Mouse (Mus musculus) stomach, embryonic 14.5 days (tissue): Measurements from ENCODE around the gene Dnttip1. TPM values are rescaled to one million over a fixed set of nuclear protein-coding genes. Genes with fewer than 3 reads are reported as not detected.
A peak's percentile ranks its signal among the peaks of the same experiment; 100 is the strongest.

Experiments
- ATAC-seq: fragments of 200-750 bp; cut with Nextera tagmentation; 2 replicates; pipeline ENCODE4 v1.8.0; 2017; ENCODE audit warnings: low read depth, moderate TSS enrichment; ENCODE audit not compliant: insufficient number of reproducible peaks, insufficient read depth, low FRiP score
- H3K27ac ChIP-seq: fragments of 300-500 bp; sonication (generic); 2 replicates; pipeline ENCODE4 v1.5.1; 2014; ENCODE audit warnings: mild to moderate bottlenecking, low read length, moderate library complexity, mixed read lengths
- H3K27me3 ChIP-seq: fragments of 300-500 bp; sonication (generic); 2 replicates; pipeline ENCODE4 v1.6.1; 2014; ENCODE audit warnings: low read length, control low read depth, mixed read lengths; ENCODE audit not compliant: control insufficient read depth, insufficient read depth
- H3K36me3 ChIP-seq: fragments of 300-500 bp; sonication (generic); 2 replicates; pipeline ENCODE4 v1.6.1; 2014; ENCODE audit warnings: mild to moderate bottlenecking, control low read depth, low read length, moderate library complexity, mixed read lengths; ENCODE audit not compliant: control insufficient read depth, insufficient read depth
- H3K4me1 ChIP-seq: fragments of 300-500 bp; sonication (generic); 2 replicates; pipeline ENCODE4 v1.6.1; 2014; ENCODE audit warnings: low read length, control low read depth, mixed read lengths; ENCODE audit not compliant: control insufficient read depth, insufficient read depth
- H3K4me2 ChIP-seq: fragments of 300-500 bp; sonication (generic); replicated peaks from 2 replicates; pipeline ENCODE4 v1.6.1; 2014; ENCODE audit warnings: low read depth, low read length, control low read depth
- H3K4me3 ChIP-seq: fragments of 300-500 bp; sonication (generic); 2 replicates; pipeline ENCODE4 v1.5.1; 2014; ENCODE audit warnings: low read depth, low read length, control low read depth
- H3K9ac ChIP-seq: fragments of 300-500 bp; sonication (generic); replicated peaks from 2 replicates; pipeline ENCODE4 v1.6.1; 2014; ENCODE audit warnings: low read depth, mild to moderate bottlenecking, control low read depth, low read length, moderate library complexity, mixed read lengths
- H3K9me3 ChIP-seq: fragments of 300-500 bp; sonication (generic); 2 replicates; pipeline ENCODE4 v1.6.1; 2016; ENCODE audit warnings: low read depth, low read length, control low read depth; ENCODE audit not compliant: control insufficient read depth
- WGBS: fragments of 180-500 bp; shearing (Covaris S2); extraction: QIAGEN DNeasy Blood & Tissue Kit; methylation state at CpG from one replicate; pipeline ENCODE4 v1.1.7; 2014; 5-methylcytosine and 5-hydroxymethylcytosine counted together
- polyA plus RNA-seq: library from polyadenylated mRNA; unstranded; fragments of >200 nt; fragmentation: Nextera tagmentation; extraction: Ambion mirVana; gene quantifications from 2 replicates; pipeline ENCODE4 v1.2.1, GENCODE M21; 2014

Dnttip1 gene
- polyA plus RNA-seq, 1 experiment from 2014 or later = 69.8 TPM

DNA sequence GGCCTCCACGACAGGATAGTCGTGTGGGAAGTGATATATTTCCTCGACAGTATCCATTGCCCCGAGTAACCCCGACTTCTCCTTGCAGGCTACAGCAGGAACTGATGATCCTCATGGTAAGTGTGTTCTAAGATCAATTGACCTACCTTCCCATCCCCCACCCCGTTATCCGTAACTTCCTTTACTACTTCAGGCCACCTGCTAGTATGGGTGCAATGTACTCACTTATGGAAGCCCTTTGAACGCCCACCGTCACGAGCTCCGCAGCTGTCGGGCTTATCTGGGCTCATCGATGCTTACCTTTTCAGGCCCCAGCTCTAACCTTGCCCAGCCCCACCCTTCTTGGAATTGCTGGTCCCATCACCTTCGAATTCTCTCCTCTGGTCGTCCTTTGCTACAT lies 24.5 kb downstream of the Dnttip1 start:
- H3K4me3 ChIP-seq = peak overlapping the region; percentile 87
- H3K9me3 ChIP-seq = no peaks in the 10 kb centered on the region
- H3K27ac ChIP-seq = no peak overlapping the region
- H3K4me2 ChIP-seq = peak overlapping the region; percentile 84
- H3K27me3 ChIP-seq = no peaks in the 10 kb centered on the region
- WGBS = 4% methylated on average over 15 of the region's 15 CpGs
- peak overlapping the region; percentile 80 for H3K9ac ChIP-seq
- H3K4me1 ChIP-seq = peaks cover 17% of the 10 kb centered on the region
- H3K36me3 ChIP-seq = peaks cover 46% of the 10 kb centered on the region
- ATAC-seq = no peak

- Histone ChIP-seq H3K9ac (peak overlapping the region; percentile 80), H3K4me1 (peaks cover 17% of the 10 kb centered on the region), H3K4me2 (peak overlapping the region; percentile 84), H3K9me3 (no peaks in the 10 kb centered on the region), H3K27me3 (no peaks in the 10 kb centered on the region), H3K4me3 (peak overlapping the region; percentile 87), H3K27ac (no peak overlapping the region), H3K36me3 (peaks cover 38% of the 10 kb centered on the region)
- WGBS = 62% methylated on average over 8 of the region's 8 CpGs
- no peak for ATAC-seq
These were observed 25.3 kb downstream of the Dnttip1 start for GRCm38 (mm10) chr2:164771123-164771522.

DNA sequence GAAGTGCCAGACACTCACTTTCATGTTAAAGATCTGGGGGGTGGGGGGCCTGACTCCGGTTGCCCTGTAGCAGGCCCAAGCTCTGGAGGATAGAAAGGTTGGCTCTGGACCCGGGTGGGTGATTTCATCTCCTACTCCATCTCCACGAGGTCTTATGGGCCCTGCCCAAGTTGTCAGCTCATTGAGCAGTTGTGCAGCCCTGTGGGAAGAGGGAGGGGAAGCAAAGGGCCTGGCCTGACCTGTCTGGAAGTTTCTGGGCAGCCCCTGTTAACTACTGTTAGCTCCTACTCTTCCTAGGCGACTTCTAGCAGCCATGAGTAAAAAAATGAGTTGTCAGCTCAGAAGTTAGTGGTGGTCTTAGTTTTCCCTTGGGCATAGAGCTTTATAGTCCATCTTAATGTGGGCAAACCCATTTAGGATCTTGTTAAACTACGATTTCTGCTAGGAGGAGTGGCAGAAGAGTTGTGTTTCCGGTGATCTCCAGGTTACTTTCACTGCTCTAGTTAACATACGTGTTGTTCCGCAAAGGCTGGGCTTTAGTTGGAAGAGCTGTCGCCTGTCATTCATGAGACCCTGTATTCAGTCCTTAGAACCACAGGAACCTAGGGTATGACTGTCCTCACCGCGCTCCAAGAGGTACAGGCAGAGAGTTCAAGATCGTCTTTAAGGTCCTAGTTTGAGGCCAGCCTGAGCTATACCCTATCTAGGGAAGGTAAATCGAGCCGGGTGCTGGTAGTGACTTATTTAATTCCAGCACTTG lies 27.6 kb downstream of the Dnttip1 start:
- H3K36me3 ChIP-seq = peaks cover 21% of the 10 kb centered on the region
- no peak overlapping the region for H3K9ac ChIP-seq
- no peaks in the 10 kb centered on the region for H3K9me3 ChIP-seq
- 77% methylated on average over 14 of the region's 14 CpGs for WGBS
- H3K4me1 ChIP-seq = peaks cover 17% of the 10 kb centered on the region
- ATAC-seq = no peak
- H3K4me3 ChIP-seq = no peak overlapping the region
- H3K27ac ChIP-seq = no peak overlapping the region
- no peaks in the 10 kb centered on the region for H3K27me3 ChIP-seq
- H3K4me2 ChIP-seq = no peak overlapping the region

DNA sequence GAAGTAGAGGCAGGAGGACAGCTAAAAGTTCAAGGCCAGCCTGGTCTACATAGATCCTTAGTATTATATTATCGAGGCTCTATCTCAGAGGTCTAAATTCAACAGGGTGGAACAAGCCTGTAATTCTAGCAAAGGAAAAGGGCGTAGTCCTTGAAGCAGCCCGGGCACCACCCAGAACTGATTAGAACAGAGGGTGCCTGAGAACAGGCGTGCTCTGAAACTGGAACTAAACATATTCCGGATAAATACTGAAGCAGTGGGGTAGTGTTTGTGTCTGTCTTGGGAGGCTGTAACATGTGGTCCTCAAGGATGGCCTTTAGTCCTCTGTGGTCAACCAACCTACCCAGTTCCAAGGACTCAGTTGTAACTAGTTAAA lies 28.2 kb downstream of the Dnttip1 start:
- Histone ChIP-seq H3K36me3 (peaks cover 21% of the 10 kb centered on the region), H3K9ac (no peak overlapping the region), H3K4me1 (peaks cover 17% of the 10 kb centered on the region), H3K4me3 (no peak overlapping the region), H3K9me3 (no peaks in the 10 kb centered on the region), H3K4me2 (no peak overlapping the region), H3K27me3 (no peaks in the 10 kb centered on the region), H3K27ac (no peak overlapping the region)
- WGBS = 76% methylated on average over 5 of the region's 5 CpGs
- no peak for ATAC-seq

GRCm38 (mm10) chr2:164776130-164776529 lies 30.3 kb downstream of the Dnttip1 start:
- Histone ChIP-seq H3K9ac (no peak overlapping the region), H3K4me3 (no peak overlapping the region), H3K4me2 (no peak overlapping the region), H3K9me3 (no peaks in the 10 kb centered on the region), H3K4me1 (peaks cover 10% of the 10 kb centered on the region), H3K36me3 (peaks cover 18% of the 10 kb centered on the region), H3K27ac (no peak overlapping the region), H3K27me3 (no peaks in the 10 kb centered on the region)
- no peak for ATAC-seq
- WGBS = 82% methylated on average over 6 of the region's 6 CpGs

GRCm38 (mm10) chr2:164776801-164777200 lies 31.0 kb downstream of the Dnttip1 start:
- ATAC-seq = no peak
- Histone ChIP-seq H3K27ac (no peak overlapping the region), H3K4me1 (peaks cover 3% of the 10 kb centered on the region), H3K4me2 (no peak overlapping the region), H3K9ac (no peak overlapping the region), H3K27me3 (no peaks in the 10 kb centered on the region), H3K36me3 (peaks cover 11% of the 10 kb centered on the region; the same call in 1 of the 2 replicates), H3K4me3 (no peak overlapping the region), H3K9me3 (no peaks in the 10 kb centered on the region)
- WGBS = 57% methylated on average over 17 of the region's 17 CpGs

DNA sequence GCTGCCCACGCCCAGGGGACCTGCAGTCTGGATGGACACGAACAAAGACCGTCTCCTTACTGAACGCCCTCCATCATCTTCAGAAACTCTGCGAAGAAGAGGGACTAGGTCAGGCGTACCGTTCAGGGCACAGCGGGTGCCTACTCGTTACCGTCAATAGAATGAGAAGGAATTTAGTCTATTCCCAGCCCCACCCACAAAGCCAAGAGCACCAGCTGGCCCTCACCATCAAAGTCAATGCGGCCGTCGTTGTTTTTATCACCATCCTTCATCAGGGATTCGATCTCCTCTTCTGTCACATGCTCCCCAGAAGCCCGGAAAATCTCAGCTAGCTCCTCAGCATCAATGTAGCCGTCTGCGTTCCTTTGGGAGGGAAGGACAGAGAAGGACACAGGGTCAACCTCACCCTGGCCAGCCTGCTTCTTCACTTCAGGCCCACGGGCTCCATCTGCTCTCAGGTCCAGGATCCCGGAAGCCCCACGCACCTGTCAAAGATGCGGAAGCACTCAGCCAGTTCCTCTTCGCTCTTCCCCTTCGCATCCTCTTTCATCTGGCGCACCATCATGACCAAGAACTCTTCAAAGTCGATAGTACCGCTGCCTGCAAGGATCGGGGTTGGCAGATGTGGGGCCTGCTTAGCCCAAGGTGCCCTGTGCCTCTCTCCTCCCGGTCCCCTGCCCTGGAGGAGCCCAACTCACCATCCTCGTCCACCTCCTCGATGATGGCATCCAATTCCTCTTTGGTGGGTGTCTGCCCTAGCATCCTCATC lies 31.6 kb downstream of the Dnttip1 start:
- no peak overlapping the region for H3K4me3 ChIP-seq
- no peak overlapping the region for H3K27ac ChIP-seq
- H3K4me1 ChIP-seq = no peaks in the 10 kb centered on the region
- no peaks in the 10 kb centered on the region for H3K9me3 ChIP-seq
- WGBS = 78% methylated on average over 30 of the region's 30 CpGs
- no peak overlapping the region for H3K9ac ChIP-seq
- no peaks in the 10 kb centered on the region for H3K27me3 ChIP-seq
- no peak for ATAC-seq
- no peak overlapping the region for H3K4me2 ChIP-seq
- H3K36me3 ChIP-seq = peaks cover 6% of the 10 kb centered on the region; the same call in 1 of the 2 replicates

DNA sequence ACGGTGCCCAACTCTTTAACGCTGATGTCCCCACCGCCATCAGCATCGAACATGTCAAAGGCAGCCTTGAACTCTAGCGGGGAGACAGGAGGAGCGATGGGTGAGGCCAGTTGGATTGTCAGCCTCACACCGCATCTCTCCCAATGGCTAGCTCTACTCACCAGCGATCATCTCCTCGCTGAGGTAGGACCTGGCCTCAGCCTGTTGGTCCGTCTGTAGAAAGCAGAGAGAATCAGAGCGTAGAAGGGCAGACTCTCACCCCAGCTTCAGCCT lies 32.2 kb downstream of the Dnttip1 start:
- Histone ChIP-seq H3K4me2 (no peak overlapping the region), H3K9ac (no peak overlapping the region), H3K4me3 (no peak overlapping the region), H3K27ac (no peak overlapping the region), H3K9me3 (no peaks in the 10 kb centered on the region), H3K27me3 (no peaks in the 10 kb centered on the region), H3K36me3 (peaks cover 3% of the 10 kb centered on the region; the same call in 1 of the 2 replicates), H3K4me1 (no peaks in the 10 kb centered on the region)
- WGBS = 91% methylated on average over 11 of the region's 11 CpGs
- ATAC-seq = no peak
